Mouse (Mus musculus) hindbrain, embryonic 11.5 days (tissue): ENCODE results near the gene Ifi204. TPM values are rescaled to one million over a fixed set of nuclear protein-coding genes. Genes with fewer than 3 reads are reported as not detected.
"Not testable (repeated sequence)": the region's sequence is repeated elsewhere in the genome, so short reads cannot be mapped to it uniquely, and the experiment has no call there.

Source experiments
- ATAC-seq: fragments of 200-750 bp; cut with Nextera tagmentation; 2 replicates; pipeline ENCODE4 v1.8.0; 2017; ENCODE audit warnings: mild to moderate bottlenecking, moderate TSS enrichment, moderate library complexity; ENCODE audit not compliant: low FRiP score
- DNase-seq: peaks from one replicate; pipeline ENCODE4 v3.0.0-alpha.2; 2015; ENCODE audit warnings: low spot score
- H3K27ac ChIP-seq: fragments of 300-500 bp; sonication (generic); 2 replicates; pipeline ENCODE4 v1.5.1; 2014; ENCODE audit warnings: mild to moderate bottlenecking, low read depth, low read length
- H3K27me3 ChIP-seq: fragments of 300-500 bp; sonication (generic); 2 replicates; pipeline ENCODE4 v1.6.1; 2014; ENCODE audit warnings: mild to moderate bottlenecking, low read length, moderate library complexity, mixed read lengths; ENCODE audit not compliant: control insufficient read depth, insufficient read depth
- H3K36me3 ChIP-seq: fragments of 300-500 bp; sonication (generic); 2 replicates; pipeline ENCODE4 v1.6.1; 2014; ENCODE audit warnings: mild to moderate bottlenecking, low read length, moderate library complexity, mixed read lengths; ENCODE audit not compliant: control insufficient read depth, insufficient read depth
- H3K4me1 ChIP-seq: fragments of 300-500 bp; sonication (generic); replicated peaks from 2 replicates; pipeline ENCODE4 v1.6.1; 2014; ENCODE audit warnings: low read length, mixed read lengths; ENCODE audit not compliant: control insufficient read depth, insufficient read depth
- H3K4me2 ChIP-seq: fragments of 300-500 bp; sonication (generic); replicated peaks from 2 replicates; pipeline ENCODE4 v1.6.1; 2014; ENCODE audit warnings: mild to moderate bottlenecking, low read depth, low read length
- H3K4me3 ChIP-seq: fragments of 300-500 bp; sonication (generic); 2 replicates; pipeline ENCODE4 v1.5.1; 2014; ENCODE audit warnings: low read depth, low read length
- H3K9ac ChIP-seq: fragments of 300-500 bp; sonication (generic); 2 replicates; pipeline ENCODE4 v1.6.1; 2014; ENCODE audit warnings: low read depth, low read length
- H3K9me3 ChIP-seq: fragments of 300-500 bp; sonication (generic); 2 replicates; pipeline ENCODE4 v1.6.1; 2016; ENCODE audit warnings: low read length; ENCODE audit not compliant: control insufficient read depth
- WGBS: fragments of 180-500 bp; shearing (Covaris S2); extraction: QIAGEN DNeasy Blood & Tissue Kit; methylation state at CpG from one replicate; pipeline ENCODE4 v1.1.7; 2014; 5-methylcytosine and 5-hydroxymethylcytosine counted together
- polyA plus RNA-seq: library from polyadenylated mRNA; unstranded; fragments of >200 nt; fragmentation: Nextera tagmentation; extraction: Ambion mirVana; gene quantifications from 2 replicates; pipeline ENCODE4 v1.2.1, GENCODE M21; 2014

Ifi204 gene
- polyA plus RNA-seq, 1 experiment from 2014 or later, result 1.5 TPM

DNA sequence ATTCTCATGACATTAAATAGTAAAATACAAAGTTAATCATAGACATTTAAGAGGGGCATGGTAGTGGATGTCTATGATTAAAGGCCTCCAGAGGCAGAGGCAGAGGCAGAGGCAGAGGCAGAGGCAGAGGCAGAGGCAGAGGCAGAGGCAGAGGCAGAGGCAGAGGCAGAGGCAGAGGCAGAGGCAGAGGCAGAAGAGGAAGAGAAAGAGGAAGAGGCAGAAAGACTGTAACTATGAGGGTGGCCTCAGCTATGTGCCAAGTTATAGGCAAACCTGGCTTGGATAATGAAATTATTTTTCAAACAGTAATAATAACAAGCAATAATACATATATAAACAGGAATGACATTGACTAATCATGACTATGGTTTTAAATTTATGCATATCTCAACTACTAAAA is 26.2 kb downstream of the Ifi204 start:
- DNase-seq (no peak), ATAC-seq (no peak)
- Histone ChIP-seq H3K4me1 (no peaks in the 10 kb centered on the region), H3K27ac (no peak overlapping the region), H3K4me3 (no peak overlapping the region), H3K9ac (no peak overlapping the region), H3K4me2 (no peak overlapping the region), H3K27me3 (no peaks in the 10 kb centered on the region), H3K36me3 (no peaks in the 10 kb centered on the region), H3K9me3 (no peaks in the 10 kb centered on the region)

DNA sequence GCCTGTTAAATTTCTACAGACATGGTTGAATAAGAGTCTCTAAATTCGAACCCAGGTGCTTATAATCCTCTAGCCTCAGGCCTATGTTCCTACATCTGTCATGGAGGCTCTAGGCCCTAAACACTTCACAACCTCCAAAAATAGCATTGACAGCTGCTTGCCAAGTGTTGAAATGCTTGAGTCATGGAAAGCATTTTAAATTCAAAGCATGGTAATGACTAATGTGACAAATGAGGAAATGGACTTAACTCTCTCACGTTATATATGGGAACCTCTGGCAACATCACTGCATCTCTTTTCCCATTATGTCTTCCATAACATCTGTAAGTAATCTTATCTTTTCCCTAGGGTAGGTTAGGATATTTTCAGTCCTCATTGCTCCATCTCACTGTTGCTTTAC is 29.8 kb downstream of the Ifi204 start:
- H3K9ac ChIP-seq, result no peak overlapping the region
- H3K4me3 ChIP-seq, result no peak overlapping the region
- ATAC-seq (no peak), DNase-seq (no peak)
- H3K36me3 ChIP-seq, result no peaks in the 10 kb centered on the region
- H3K27ac ChIP-seq, result no peak overlapping the region
- no peak overlapping the region for H3K4me2 ChIP-seq
- no peaks in the 10 kb centered on the region for H3K27me3 ChIP-seq
- no peaks in the 10 kb centered on the region for H3K9me3 ChIP-seq
- H3K4me1 ChIP-seq, result no peaks in the 10 kb centered on the region
- 76% methylated on average over 2 of the region's 2 CpGs for WGBS

- not testable (repeated sequence) for ATAC-seq, H3K4me3 ChIP-seq, H3K27ac ChIP-seq, H3K4me2 ChIP-seq, H3K9ac ChIP-seq, DNase-seq, H3K36me3 ChIP-seq, H3K27me3 ChIP-seq, H3K9me3 ChIP-seq, H3K4me1 ChIP-seq
- 85% methylated on average over 4 of the region's 4 CpGs for WGBS
Measured at GRCm38 (mm10) chr1:173735015-173735414, 31.7 kb downstream of the Ifi204 start.

GRCm38 (mm10) chr1:173733219-173733618 is 33.5 kb downstream of the Ifi204 start:
- DNase-seq (no peak), ATAC-seq (no peak)
- H3K9me3 ChIP-seq, result no peaks in the 10 kb centered on the region
- H3K4me1 ChIP-seq, result no peaks in the 10 kb centered on the region
- no peaks in the 10 kb centered on the region for H3K36me3 ChIP-seq
- WGBS, result 40% methylated on average over 7 of the region's 7 CpGs
- H3K4me2 ChIP-seq, result no peak overlapping the region
- H3K27ac ChIP-seq, result no peak overlapping the region
- H3K27me3 ChIP-seq, result no peaks in the 10 kb centered on the region
- H3K9ac ChIP-seq, result no peak overlapping the region
- no peak overlapping the region for H3K4me3 ChIP-seq

Other genes starting within 250 kb of the Ifi204 start
- not detected in 2 replicates for gene Ifi214, start 231.0 kb downstream of the Ifi204 start, polyA plus RNA-seq
- gene Ifi213, start 167.7 kb downstream of the Ifi204 start, polyA plus RNA-seq, result not detected in 2 replicates
- gene Ifi209, start 136.0 kb downstream of the Ifi204 start, polyA plus RNA-seq, result not detected in 2 replicates
- gene Ifi208, start 93.3 kb downstream of the Ifi204 start, polyA plus RNA-seq, result 0.06 TPM in 1 of 2 replicates, not detected in the other
- gene Ifi207, start 25.2 kb downstream of the Ifi204 start, polyA plus RNA-seq, result 0.91 and 0.93 TPM in 2 replicates
- gene Ifi211, start 146.1 kb upstream of the Ifi204 start, polyA plus RNA-seq, result 0.17 and 0.52 TPM in 2 replicates
- gene Mndal, start 175.5 kb upstream of the Ifi204 start, polyA plus RNA-seq, result 0.24 and 0.93 TPM in 2 replicates
- gene Ifi203, start 175.7 kb upstream of the Ifi204 start, polyA plus RNA-seq, result 0.23 TPM in 1 of 2 replicates, not detected in the other
- gene Ifi202b, start 215.8 kb upstream of the Ifi204 start, polyA plus RNA-seq, result not detected in 2 replicates